Mouse (Mus musculus) midbrain, embryonic 13.5 days (tissue): ENCODE measurements around the gene Gm3173. TPM values are rescaled to one million over a fixed set of nuclear protein-coding genes. Genes with fewer than 3 reads are reported as not detected.
"Not testable (repeated sequence)": the region's sequence is repeated elsewhere in the genome, so short reads cannot be mapped to it uniquely, and the experiment has no call there.

Experiments
- ATAC-seq: fragments of 200-750 bp; cut with Nextera tagmentation; 2 replicates; pipeline ENCODE4 v1.8.0; 2017; ENCODE audit warnings: mild to moderate bottlenecking, moderate TSS enrichment, moderate library complexity
- H3K27ac ChIP-seq: fragments of 300-500 bp; sonication (generic); 2 replicates; pipeline ENCODE4 v1.5.1; 2015; ENCODE audit warnings: inconsistent platforms, mild to moderate bottlenecking, moderate library complexity
- H3K27me3 ChIP-seq: fragments of 300-500 bp; sonication (generic); 2 replicates; pipeline ENCODE4 v1.6.1; 2015; ENCODE audit warnings: mild to moderate bottlenecking, inconsistent platforms
- H3K36me3 ChIP-seq: fragments of 300-500 bp; sonication (generic); 2 replicates; pipeline ENCODE4 v1.6.1; 2015; ENCODE audit warnings: mild to moderate bottlenecking, inconsistent platforms
- H3K4me1 ChIP-seq: fragments of 300-500 bp; sonication (generic); replicated peaks from 2 replicates; pipeline ENCODE4 v1.6.1; 2015; ENCODE audit warnings: inconsistent platforms
- H3K4me2 ChIP-seq: fragments of 300-500 bp; sonication (generic); replicated peaks from 2 replicates; pipeline ENCODE4 v1.6.1; 2015; ENCODE audit warnings: moderate library complexity, mild to moderate bottlenecking, inconsistent platforms
- H3K4me3 ChIP-seq: fragments of 300-500 bp; sonication (generic); replicated peaks from 2 replicates; pipeline ENCODE4 v1.5.1; 2015; ENCODE audit warnings: mild to moderate bottlenecking, inconsistent platforms
- H3K9ac ChIP-seq: fragments of 300-500 bp; sonication (generic); replicated peaks from 2 replicates; pipeline ENCODE4 v1.6.1; 2015; ENCODE audit warnings: mild to moderate bottlenecking, inconsistent platforms
- H3K9me3 ChIP-seq: fragments of 300-500 bp; sonication (generic); 2 replicates; pipeline ENCODE4 v1.6.1; 2016; ENCODE audit warnings: mild to moderate bottlenecking, inconsistent platforms
- WGBS: fragments of 180-500 bp; shearing (Covaris S2); methylation state at CpG from one replicate; pipeline ENCODE4 v1.1.7; 2015; 5-methylcytosine and 5-hydroxymethylcytosine counted together
- polyA plus RNA-seq: library from polyadenylated mRNA; unstranded; fragments of >200 nt; fragmentation: Nextera tagmentation; extraction: Ambion mirVana; gene quantifications from 2 replicates; pipeline ENCODE4 v1.2.1, GENCODE M21; 2015

Gene Gm3173
- 0.66 TPM in 1 of 2 replicates, not detected in the other for polyA plus RNA-seq

DNA sequence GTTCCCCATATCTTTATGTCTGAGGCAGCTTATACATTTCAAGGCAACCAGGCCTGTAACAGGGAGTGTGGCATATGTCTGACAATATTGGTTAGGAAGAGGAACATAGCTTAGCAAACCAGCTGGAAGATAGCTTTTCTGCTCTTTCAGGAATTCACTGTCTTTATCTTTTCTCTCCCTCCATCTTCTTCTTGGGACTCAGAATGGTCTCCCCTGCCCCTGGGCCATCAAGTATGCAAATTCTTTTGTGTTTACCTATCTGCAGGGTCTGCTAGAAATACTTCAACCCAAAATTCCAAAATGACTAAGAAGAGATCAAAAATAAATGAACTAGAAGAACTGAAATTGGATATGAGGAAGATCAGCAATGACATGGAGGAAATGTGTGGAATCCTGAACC lies at the start of gene Gm3173:
Gene Gm3173 (plus strand): TSS at position 301 of the 400 bp plus-strand sequence.
- H3K4me1 ChIP-seq, H3K9me3 ChIP-seq, H3K4me2 ChIP-seq, H3K27me3 ChIP-seq, ATAC-seq, H3K9ac ChIP-seq, H3K4me3 ChIP-seq, H3K27ac ChIP-seq, H3K36me3 ChIP-seq: not testable (repeated sequence)

GRCm38 (mm10) chr14:4385606-4386005 lies 45.2 kb upstream of the Gm3173 start:
- not testable (repeated sequence) for H3K4me2 ChIP-seq, H3K27me3 ChIP-seq, H3K27ac ChIP-seq, H3K9ac ChIP-seq, H3K4me3 ChIP-seq, H3K9me3 ChIP-seq, H3K4me1 ChIP-seq, H3K36me3 ChIP-seq, ATAC-seq

- H3K4me1 ChIP-seq, H3K27ac ChIP-seq, H3K9me3 ChIP-seq, H3K36me3 ChIP-seq, ATAC-seq, H3K4me3 ChIP-seq, H3K9ac ChIP-seq, H3K4me2 ChIP-seq, H3K27me3 ChIP-seq: not testable (repeated sequence)
- 94% methylated on average over 4 of the region's 6 CpGs for WGBS
These were observed 37.8 kb upstream of the Gm3173 start for GRCm38 (mm10) chr14:4392841-4393530.

GRCm38 (mm10) chr14:4397226-4397625 lies 33.6 kb upstream of the Gm3173 start, which contains the start of gene Gm3159:
TSS of gene Gm3159 (plus strand) at chr14:4397526.
- H3K27me3 ChIP-seq, H3K4me3 ChIP-seq, H3K36me3 ChIP-seq, H3K4me2 ChIP-seq, H3K9ac ChIP-seq, ATAC-seq, H3K9me3 ChIP-seq, H3K4me1 ChIP-seq, H3K27ac ChIP-seq: not testable (repeated sequence)
- 85% methylated on average over 2 of the region's 3 CpGs for WGBS

- H3K4me2 ChIP-seq, H3K9ac ChIP-seq, H3K9me3 ChIP-seq, H3K36me3 ChIP-seq, H3K4me1 ChIP-seq, H3K27me3 ChIP-seq, ATAC-seq, H3K4me3 ChIP-seq, H3K27ac ChIP-seq: not testable (repeated sequence)
These were observed 32.2 kb upstream of the Gm3173 start for GRCm38 (mm10) chr14:4398624-4399023.

DNA sequence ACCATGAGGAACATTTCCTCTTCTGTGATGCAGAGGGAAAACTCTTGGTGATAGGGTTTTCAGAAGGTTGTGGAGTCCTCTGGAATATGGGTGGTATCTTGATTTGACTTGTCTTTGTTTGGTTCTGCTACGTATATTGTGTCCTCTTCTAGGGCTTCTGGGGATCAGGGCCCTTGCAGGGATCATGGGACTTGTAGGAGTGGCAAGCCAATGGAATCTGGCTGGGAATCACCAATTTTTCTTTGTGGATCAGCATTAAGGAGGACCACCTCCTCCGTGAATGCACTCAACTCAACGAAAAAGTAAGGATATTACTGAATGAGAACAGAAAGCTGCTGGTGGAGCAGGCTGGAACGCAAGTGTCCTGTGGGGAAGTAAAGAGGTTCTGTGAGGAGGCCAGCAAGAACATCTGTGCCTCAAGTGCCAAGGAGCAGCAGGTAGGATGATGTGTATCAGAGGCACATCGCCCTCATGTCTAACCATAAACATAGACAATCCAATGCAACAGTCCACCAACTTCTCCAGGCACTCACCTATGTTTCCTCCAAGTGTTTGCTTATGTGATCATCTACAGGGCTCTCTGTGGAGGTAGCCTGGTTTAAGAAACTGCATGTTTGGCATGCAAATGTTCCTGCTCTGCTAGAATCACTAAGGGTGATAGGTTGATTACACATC lies 30.5 kb upstream of the Gm3173 start:
- not testable (repeated sequence) for H3K36me3 ChIP-seq, H3K4me3 ChIP-seq, H3K4me2 ChIP-seq, ATAC-seq, H3K9ac ChIP-seq, H3K27me3 ChIP-seq, H3K27ac ChIP-seq, H3K9me3 ChIP-seq, H3K4me1 ChIP-seq
- 91% methylated on average over 5 of the region's 5 CpGs for WGBS

GRCm38 (mm10) chr14:4401245-4401644 lies 29.5 kb upstream of the Gm3173 start:
- not testable (repeated sequence) for ATAC-seq, H3K4me1 ChIP-seq, H3K4me3 ChIP-seq, H3K27me3 ChIP-seq, H3K36me3 ChIP-seq, H3K4me2 ChIP-seq, H3K9me3 ChIP-seq, H3K27ac ChIP-seq, H3K9ac ChIP-seq
- WGBS = 76% methylated on average over 5 of the region's 5 CpGs

DNA sequence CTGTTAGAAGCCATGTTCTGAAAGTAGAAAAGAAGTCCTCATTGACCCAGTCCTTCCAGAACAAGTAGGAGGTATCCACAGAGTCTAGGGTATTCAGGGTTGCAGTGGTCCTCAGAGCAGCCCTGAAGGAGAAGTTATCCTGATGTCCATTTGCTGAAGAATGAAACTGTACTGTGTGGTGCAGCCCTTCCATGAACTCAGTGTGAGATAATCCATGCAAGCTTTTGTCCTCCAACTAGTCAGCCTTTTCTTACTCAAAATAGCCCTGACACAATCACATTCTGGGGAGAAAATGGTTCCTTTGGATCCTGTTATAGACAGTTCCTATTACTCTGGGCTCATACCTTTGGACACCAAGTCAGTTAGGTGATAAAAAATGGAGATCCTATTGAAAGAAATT lies 27.0 kb upstream of the Gm3173 start:
- H3K4me2 ChIP-seq = not testable (repeated sequence)

DNA sequence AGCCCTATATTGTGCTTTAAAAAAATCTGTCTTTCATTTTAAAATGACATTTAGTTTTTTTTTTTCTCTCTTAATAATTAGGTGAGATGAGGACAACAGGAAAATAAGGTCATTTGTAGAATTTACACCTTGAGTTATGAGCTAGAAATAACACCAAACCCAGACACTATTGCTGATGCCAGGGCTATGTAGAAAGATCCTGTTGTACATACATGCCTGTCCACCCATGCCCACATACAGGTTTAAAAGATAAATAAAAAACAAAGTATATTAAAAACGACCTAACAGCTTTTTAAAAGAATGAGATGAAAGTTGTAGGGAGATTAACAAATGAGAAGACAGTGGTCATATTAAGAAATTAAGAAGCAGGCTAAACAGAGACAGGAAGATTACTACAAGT lies 20.9 kb upstream of the Gm3173 start:
- not testable (repeated sequence) for H3K27me3 ChIP-seq, H3K36me3 ChIP-seq, H3K9me3 ChIP-seq, H3K4me3 ChIP-seq, H3K4me2 ChIP-seq, H3K27ac ChIP-seq, ATAC-seq, H3K9ac ChIP-seq, H3K4me1 ChIP-seq
- WGBS = 47% methylated on average over 1 of the region's 1 CpGs

More for the DNA sequence above, 27.0 kb upstream of the Gm3173 start:
- H3K4me3 ChIP-seq, H3K4me1 ChIP-seq, ATAC-seq, H3K9ac ChIP-seq, H3K27ac ChIP-seq, H3K9me3 ChIP-seq, H3K27me3 ChIP-seq, H3K36me3 ChIP-seq: not testable (repeated sequence)

DNA sequence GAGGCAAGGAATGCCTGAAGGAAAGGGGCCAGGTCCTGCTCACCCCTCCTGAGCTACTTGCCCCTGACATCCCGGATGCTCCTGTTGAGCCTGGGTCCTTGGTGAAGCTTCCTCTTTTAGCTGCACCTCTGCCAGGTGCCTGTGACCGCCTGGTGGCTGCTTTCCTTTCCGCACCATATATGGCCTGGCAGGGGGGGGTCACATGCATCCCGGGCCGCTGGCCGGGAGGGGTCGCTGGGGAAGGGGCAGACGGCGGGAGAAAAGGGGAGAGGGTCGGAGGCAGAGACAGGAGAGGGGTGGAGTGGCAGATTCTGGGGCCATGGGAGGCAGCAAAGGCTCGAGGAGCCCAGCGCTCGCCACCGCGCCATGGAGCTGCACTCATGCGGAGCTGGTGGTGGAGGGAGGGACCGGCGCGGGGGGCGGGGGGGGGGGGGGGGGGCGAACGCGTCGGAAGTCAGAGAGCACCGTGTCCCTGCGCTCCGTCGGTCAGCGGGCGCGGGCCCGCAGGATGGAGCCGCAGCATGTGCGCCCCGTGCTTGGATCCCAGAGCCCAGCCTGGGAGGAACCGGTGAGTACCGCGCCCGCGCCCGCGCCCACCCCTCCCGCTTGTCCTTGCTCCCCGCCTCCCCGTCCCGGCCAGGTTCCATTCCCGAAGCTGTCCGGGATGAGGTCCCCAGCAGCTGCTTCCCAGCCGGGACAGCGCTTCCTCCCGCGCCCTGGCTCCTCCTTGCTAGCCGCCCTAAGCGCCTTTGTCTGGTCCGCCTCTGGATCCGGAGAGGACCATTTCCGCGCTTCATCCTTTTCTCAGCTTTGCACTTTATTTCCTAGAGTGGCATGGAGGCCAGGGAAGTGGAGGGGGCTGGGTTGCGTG lies 15.6 kb upstream of the Gm3173 start, which contains the start of gene Gm3164:
Gene Gm3164 (plus strand): TSS at position 484 of the 871 bp plus-strand sequence.
- WGBS = under 1% methylated on average over 34 of the region's 59 CpGs
- Histone ChIP-seq H3K9ac (peak within 1 kb of the TSS; percentile 63), H3K4me3 (peak within 1 kb of the TSS; percentile 48), H3K4me2 (peak within 1 kb of the TSS; percentile 62)
- not testable (repeated sequence) for H3K9me3 ChIP-seq, H3K27me3 ChIP-seq, H3K4me1 ChIP-seq, H3K27ac ChIP-seq, H3K36me3 ChIP-seq
- 0 out of 2 replicates have a peak, but pooled peaks have one; percentile 58 for ATAC-seq

- H3K36me3 ChIP-seq, H3K27ac ChIP-seq, H3K4me2 ChIP-seq, H3K9ac ChIP-seq, H3K4me1 ChIP-seq, H3K27me3 ChIP-seq, ATAC-seq, H3K4me3 ChIP-seq, H3K9me3 ChIP-seq: not testable (repeated sequence)
- 73% methylated on average over 1 of the region's 2 CpGs for WGBS
These were observed 50.7 kb downstream of the Gm3173 start, which contains the start of gene Gm3182 for GRCm38 (mm10) chr14:4481445-4481844. TSS of gene Gm3182 (plus strand) at chr14:4481745.

DNA sequence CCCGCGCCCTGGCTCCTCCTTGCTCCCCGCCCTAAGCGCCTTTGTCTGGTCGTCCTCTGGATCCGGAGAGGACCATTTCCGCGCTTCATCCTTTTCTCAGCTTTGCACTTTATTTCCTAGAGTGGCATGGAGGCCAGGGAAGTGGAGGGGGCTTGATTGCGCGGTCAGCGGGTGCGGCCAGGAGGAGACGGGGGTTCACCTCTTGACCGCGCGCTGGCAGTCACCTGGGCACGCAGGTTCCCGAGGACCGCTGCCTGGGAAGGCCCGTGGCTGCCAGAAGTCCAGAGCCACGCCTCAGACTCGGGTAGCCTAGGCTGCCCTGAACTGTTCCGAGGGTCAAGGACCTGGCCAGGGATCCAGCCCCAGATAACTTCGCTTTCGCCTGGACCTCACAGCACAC lies 68.6 kb downstream of the Gm3173 start:
- ATAC-seq, H3K9ac ChIP-seq: not testable (repeated sequence)

More for the DNA sequence above, 68.6 kb downstream of the Gm3173 start:
- WGBS = 0% methylated on average over 15 of the region's 25 CpGs
- H3K4me1 ChIP-seq, H3K36me3 ChIP-seq, H3K27me3 ChIP-seq, H3K27ac ChIP-seq, H3K9me3 ChIP-seq: not testable (repeated sequence)
- peak overlapping the region; percentile 38 for H3K4me3 ChIP-seq
- peak overlapping the region; percentile 55 for H3K4me2 ChIP-seq
